Mouse (Mus musculus) limb, embryonic 10.5 days (tissue): ENCODE results near the gene Xpa. TPM values are rescaled to one million over a fixed set of nuclear protein-coding genes. Genes with fewer than 3 reads are reported as not detected.

Source experiments
- DNase-seq: peaks from one replicate; pipeline ENCODE4 v3.0.0-alpha.2; 2017; ENCODE audit warnings: low spot score
- H3K27ac ChIP-seq: fragments of 300-500 bp; sonication (generic); 2 replicates; pipeline ENCODE4 v1.5.1; 2016; ENCODE audit warnings: mild to moderate bottlenecking
- H3K27me3 ChIP-seq: fragments of 300-500 bp; sonication (generic); 2 replicates; pipeline ENCODE4 v1.6.1; 2016; ENCODE audit warnings: low read depth, mild to moderate bottlenecking; ENCODE audit not compliant: poor library complexity, severe bottlenecking
- H3K36me3 ChIP-seq: fragments of 300-500 bp; sonication (generic); 2 replicates; pipeline ENCODE4 v1.6.1; 2016; ENCODE audit warnings: mild to moderate bottlenecking, moderate library complexity
- H3K4me1 ChIP-seq: fragments of 300-500 bp; sonication (generic); 2 replicates; pipeline ENCODE4 v1.6.1; 2016
- H3K4me3 ChIP-seq: fragments of 300-500 bp; sonication (generic); 2 replicates; pipeline ENCODE4 v1.5.1; 2016; ENCODE audit warnings: mild to moderate bottlenecking, moderate library complexity
- H3K9me3 ChIP-seq: fragments of 300-500 bp; sonication (generic); replicated peaks from 2 replicates; pipeline ENCODE4 v1.6.1; 2016; ENCODE audit warnings: mild to moderate bottlenecking
- WGBS: fragments of 180-500 bp; shearing (Covaris S2); methylation state at CpG from one replicate; pipeline ENCODE4 v1.1.7; 2016; 5-methylcytosine and 5-hydroxymethylcytosine counted together
- polyA plus RNA-seq: library from polyadenylated mRNA; unstranded; fragments of >200 nt; fragmentation: Nextera tagmentation; extraction: Ambion mirVana; gene quantifications from 2 replicates; pipeline ENCODE4 v1.2.1, GENCODE M21; 2016

Xpa gene
- polyA plus RNA-seq, 1 experiment from 2014 or later: 24.1 TPM

DNA sequence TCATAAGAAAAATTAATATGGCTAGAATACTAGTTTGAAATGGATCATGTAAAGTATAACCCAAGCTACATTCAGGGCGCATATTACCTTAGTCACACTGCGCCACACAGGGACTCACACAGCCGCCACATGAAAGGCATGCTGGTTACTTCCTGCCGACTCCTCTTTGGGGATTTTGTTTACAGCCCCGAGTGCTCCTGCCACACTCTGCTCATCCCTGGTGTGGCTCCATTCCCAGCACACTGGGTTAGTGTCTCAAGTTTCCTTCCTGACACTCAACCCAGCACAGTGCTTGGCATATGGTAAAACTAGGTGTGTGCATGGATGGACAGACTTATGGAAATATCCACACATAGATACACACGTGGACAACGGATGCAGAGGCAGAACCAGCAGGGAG is 13.9 kb downstream of the Xpa start:
- peaks cover 17% of the 10 kb centered on the region for H3K4me1 ChIP-seq
- no peaks in the 10 kb centered on the region for H3K9me3 ChIP-seq
- WGBS: 81% methylated on average over 7 of the region's 7 CpGs
- no peaks in the 10 kb centered on the region for H3K27me3 ChIP-seq
- no peak for DNase-seq
- no peak overlapping the region for H3K4me3 ChIP-seq
- no peak overlapping the region for H3K27ac ChIP-seq
- peaks cover 78% of the 10 kb centered on the region for H3K36me3 ChIP-seq

DNA sequence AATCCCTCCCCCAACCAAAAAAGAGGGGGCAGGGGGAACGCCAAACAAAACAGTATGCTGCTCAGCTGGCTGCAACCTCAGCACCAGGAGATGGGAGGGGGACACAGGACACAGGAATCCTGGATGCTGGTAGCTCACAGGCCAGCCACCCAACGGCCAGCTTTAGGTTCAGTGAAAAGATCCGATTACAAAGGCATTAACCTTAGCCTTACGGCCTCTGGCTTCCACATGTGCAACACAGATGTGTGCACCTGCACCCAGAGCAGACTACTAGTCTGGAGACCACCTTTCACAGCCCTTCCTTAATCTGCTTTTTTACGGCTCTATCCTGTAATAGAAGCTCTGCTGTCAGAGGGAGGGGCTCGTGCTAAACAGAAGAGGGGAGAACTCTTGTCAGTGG is 14.9 kb downstream of the Xpa start:
- H3K27me3 ChIP-seq: no peaks in the 10 kb centered on the region
- DNase-seq: peak; percentile 69
- no peaks in the 10 kb centered on the region for H3K9me3 ChIP-seq
- peaks cover 83% of the 10 kb centered on the region for H3K36me3 ChIP-seq
- H3K4me3 ChIP-seq: no peak overlapping the region
- no peak overlapping the region for H3K27ac ChIP-seq
- WGBS: 12% methylated on average over 6 of the region's 6 CpGs
- peaks cover 17% of the 10 kb centered on the region for H3K4me1 ChIP-seq

GRCm38 (mm10) chr4:46177496-46177895 is 18.6 kb downstream of the Xpa start:
- Histone ChIP-seq H3K4me3 (no peak overlapping the region), H3K9me3 (no peaks in the 10 kb centered on the region), H3K4me1 (peaks cover 17% of the 10 kb centered on the region), H3K36me3 (peaks cover 87% of the 10 kb centered on the region), H3K27me3 (no peaks in the 10 kb centered on the region), H3K27ac (no peak overlapping the region)
- WGBS: 85% methylated on average over 7 of the region's 7 CpGs
- no peak for DNase-seq

GRCm38 (mm10) chr4:46177018-46177417 is 19.1 kb downstream of the Xpa start:
- Histone ChIP-seq H3K4me3 (no peak overlapping the region), H3K27me3 (no peaks in the 10 kb centered on the region), H3K36me3 (peaks cover 87% of the 10 kb centered on the region), H3K9me3 (no peaks in the 10 kb centered on the region), H3K4me1 (peaks cover 14% of the 10 kb centered on the region), H3K27ac (no peak overlapping the region)
- 88% methylated on average over 5 of the region's 5 CpGs for WGBS
- DNase-seq: no peak

DNA sequence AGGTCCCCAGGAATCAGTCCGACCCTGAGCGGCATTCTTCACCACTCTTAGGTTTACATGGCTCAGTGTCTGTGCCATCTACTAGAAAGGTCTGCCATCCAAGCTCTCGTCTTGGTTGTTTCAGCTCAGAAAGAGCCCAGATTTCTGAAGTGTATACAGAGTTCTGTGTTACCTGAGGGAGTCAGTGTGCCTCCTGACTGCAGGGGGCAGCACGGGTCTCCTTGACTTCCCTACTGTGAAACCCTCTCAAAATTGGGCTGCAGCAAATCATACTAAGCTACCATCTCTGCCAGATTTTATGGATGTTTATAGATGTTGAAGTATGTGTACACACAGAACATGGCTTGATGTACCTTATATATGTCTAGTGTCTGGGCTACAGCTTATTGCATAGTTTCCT is 19.8 kb downstream of the Xpa start:
- no peaks in the 10 kb centered on the region for H3K9me3 ChIP-seq
- H3K4me3 ChIP-seq: no peak overlapping the region
- H3K27ac ChIP-seq: no peak overlapping the region
- H3K4me1 ChIP-seq: peaks cover 7% of the 10 kb centered on the region
- peaks cover 91% of the 10 kb centered on the region for H3K36me3 ChIP-seq
- H3K27me3 ChIP-seq: no peaks in the 10 kb centered on the region
- WGBS: 79% methylated on average over 4 of the region's 4 CpGs
- no peak for DNase-seq

- H3K9me3 ChIP-seq: no peaks in the 10 kb centered on the region
- H3K4me3 ChIP-seq: no peak overlapping the region
- no peaks in the 10 kb centered on the region for H3K27me3 ChIP-seq
- peaks cover 99% of the 10 kb centered on the region for H3K36me3 ChIP-seq
- no peak overlapping the region for H3K27ac ChIP-seq
- H3K4me1 ChIP-seq: no peaks in the 10 kb centered on the region
- DNase-seq: no peak
- WGBS: 93% methylated on average over 7 of the region's 7 CpGs
Observed at GRCm38 (mm10) chr4:46171761-46172160, 24.4 kb downstream of the Xpa start.

DNA sequence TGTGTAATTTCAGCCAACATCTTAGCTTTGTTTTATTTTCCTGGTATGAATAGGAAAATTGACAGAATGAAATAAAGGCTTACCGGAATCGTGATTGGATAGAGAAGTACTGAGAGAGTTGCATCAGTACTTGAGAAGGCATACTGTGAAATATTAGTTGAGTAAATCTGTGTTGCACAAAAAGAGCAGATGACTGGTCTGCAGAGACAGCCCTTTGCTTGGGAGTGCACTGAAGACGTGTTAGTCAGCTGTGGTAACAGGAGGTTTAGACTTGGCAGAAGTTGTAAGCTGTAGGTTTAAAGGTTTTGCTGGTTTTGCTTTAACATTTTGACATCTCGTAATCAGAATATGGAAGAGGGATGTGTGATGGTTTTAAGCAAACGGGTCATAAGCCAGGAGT is 30.3 kb downstream of the Xpa start:
- 96% methylated on average over 5 of the region's 5 CpGs for WGBS
- no peaks in the 10 kb centered on the region for H3K27me3 ChIP-seq
- DNase-seq: no peak
- H3K27ac ChIP-seq: no peak overlapping the region
- no peaks in the 10 kb centered on the region for H3K9me3 ChIP-seq
- H3K4me3 ChIP-seq: no peak overlapping the region
- no peaks in the 10 kb centered on the region for H3K4me1 ChIP-seq
- peaks cover 99% of the 10 kb centered on the region for H3K36me3 ChIP-seq

DNA sequence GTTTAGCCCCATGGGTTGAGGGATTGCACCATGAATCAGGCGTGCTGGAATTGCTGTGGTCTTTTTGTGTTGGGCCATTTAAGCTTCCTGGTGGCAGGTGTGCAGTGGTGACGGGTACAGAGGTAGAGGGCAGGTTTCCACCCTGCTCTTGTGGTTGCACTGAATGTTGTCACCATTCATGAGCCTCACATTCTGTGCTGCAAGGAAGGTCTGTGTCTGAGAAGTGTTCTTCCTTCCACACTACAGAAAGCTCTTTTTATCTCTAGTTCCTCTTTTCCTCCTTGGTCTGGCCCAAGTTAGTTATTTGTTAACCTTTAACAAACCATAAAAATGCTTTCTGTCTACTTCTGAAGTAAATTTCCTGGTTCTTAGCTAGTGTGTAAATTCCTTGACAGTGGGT is 32.1 kb downstream of the Xpa start:
- Histone ChIP-seq H3K36me3 (peaks cover 99% of the 10 kb centered on the region), H3K27me3 (no peaks in the 10 kb centered on the region), H3K9me3 (no peaks in the 10 kb centered on the region), H3K4me1 (no peaks in the 10 kb centered on the region), H3K4me3 (no peak overlapping the region), H3K27ac (no peak overlapping the region)
- DNase-seq: no peak
- 89% methylated on average over 2 of the region's 2 CpGs for WGBS

DNA sequence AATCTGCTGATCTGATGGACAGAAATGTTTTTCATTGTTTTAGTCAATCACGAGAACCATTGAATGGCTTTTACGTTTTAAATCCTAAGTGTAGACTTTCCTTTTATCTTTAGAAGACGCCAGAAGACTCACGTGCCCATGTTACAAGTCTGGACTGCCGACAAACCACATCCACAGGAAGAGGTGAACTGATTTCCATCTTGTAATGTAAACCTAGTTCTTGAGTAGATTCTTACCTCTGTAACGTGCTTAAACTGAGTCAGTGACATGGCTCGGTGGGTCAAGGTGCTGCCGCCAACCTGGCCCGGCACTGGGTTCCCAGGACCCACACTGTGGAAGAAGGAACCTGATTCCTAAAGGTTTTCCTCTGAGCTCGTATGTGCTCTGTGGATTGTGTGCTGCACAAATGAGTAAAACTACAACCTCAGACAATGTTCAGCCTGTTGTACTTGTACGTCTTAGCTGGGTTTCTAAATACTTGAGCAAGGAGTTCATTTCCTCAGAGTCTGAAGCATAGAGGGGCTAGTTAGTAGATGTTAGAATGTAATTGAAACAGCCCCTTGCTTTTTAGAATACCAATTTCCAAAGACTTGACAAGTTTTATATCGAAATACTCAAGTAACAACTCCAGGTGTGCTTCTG is 44.1 kb downstream of the Xpa start:
- Histone ChIP-seq H3K9me3 (no peaks in the 10 kb centered on the region), H3K4me1 (no peaks in the 10 kb centered on the region), H3K27me3 (no peaks in the 10 kb centered on the region), H3K27ac (no peak overlapping the region), H3K36me3 (peaks cover 98% of the 10 kb centered on the region), H3K4me3 (no peak overlapping the region)
- DNase-seq: no peak
- WGBS: 95% methylated on average over 12 of the region's 12 CpGs

- Histone ChIP-seq H3K4me3 (no peak overlapping the region), H3K27ac (no peak overlapping the region), H3K27me3 (no peaks in the 10 kb centered on the region), H3K9me3 (no peaks in the 10 kb centered on the region), H3K36me3 (peaks cover 83% of the 10 kb centered on the region), H3K4me1 (no peaks in the 10 kb centered on the region)
- WGBS: 97% methylated on average over 1 of the region's 1 CpGs
- DNase-seq: no peak
Observed at GRCm38 (mm10) chr4:46146881-46147280, 49.2 kb downstream of the Xpa start.

- Histone ChIP-seq H3K27me3 (no peaks in the 10 kb centered on the region), H3K9me3 (no peaks in the 10 kb centered on the region), H3K4me3 (no peak overlapping the region), H3K36me3 (peaks cover 60% of the 10 kb centered on the region), H3K4me1 (peaks cover 9% of the 10 kb centered on the region), H3K27ac (no peak overlapping the region)
- 77% methylated on average over 3 of the region's 3 CpGs for WGBS
- DNase-seq: peak; percentile 39
Observed at GRCm38 (mm10) chr4:46144323-46144722, 51.8 kb downstream of the Xpa start.

DNA sequence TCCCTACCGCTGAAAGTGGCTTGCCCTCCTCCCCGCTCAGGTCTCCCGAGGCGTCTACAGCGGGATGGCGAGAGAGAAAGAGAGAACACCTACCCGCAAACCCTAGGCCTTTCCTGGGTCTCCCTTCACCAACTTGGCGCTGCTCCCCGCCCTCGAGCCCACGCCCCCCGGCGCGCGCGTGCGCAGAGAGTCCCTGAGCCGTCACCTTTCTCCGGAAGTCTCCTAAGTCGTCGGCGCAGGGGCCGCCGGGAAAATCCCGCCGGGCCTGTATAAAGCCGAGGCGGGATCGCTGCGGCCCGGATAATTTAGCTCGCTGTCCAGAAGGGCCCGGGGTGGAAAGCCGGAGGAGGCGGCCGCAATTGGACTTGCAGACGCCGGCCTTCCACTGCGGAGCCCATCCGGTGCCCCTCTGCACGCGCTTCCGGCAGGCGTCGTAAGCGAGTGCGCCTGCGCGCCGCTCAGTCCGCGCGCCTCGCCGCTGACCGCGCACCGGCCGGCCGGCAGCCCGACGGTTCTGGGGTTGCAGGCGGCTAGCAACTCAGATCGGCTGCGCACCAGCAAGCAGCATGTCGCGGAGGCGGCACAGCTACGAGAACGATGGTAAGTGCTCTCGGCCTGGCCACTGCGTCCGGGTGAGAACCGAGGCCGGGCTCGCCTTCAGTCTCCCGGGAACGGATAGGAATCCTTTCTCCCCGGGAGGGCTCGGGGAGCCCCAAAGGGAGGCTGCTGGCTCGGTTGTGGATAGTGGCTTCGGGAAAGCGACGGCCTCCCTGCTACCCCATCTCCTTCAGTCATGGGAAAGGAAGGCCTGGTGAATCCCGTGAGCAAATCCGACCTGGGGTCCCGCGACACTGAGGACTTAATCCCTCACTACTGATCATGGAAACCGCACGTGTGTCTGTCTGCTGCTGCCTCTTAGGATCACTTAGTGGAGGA is 57.6 kb downstream of the Xpa start, which contains the start of the genes Ncbp1 and Tstd2:
Gene Ncbp1 (plus strand): TSS at position 327 of the 936 bp plus-strand sequence.
Gene Tstd2 (minus strand): TSS at position 408 of the 936 bp plus-strand sequence.
- Histone ChIP-seq H3K27me3 (no peaks in the 10 kb centered on the region), H3K9me3 (no peaks in the 10 kb centered on the region), H3K36me3 (peaks cover 28% of the 10 kb centered on the region), H3K4me3 (peak within 1 kb of the TSS; percentile 93), H3K4me1 (peaks cover 18% of the 10 kb centered on the region), H3K27ac (peak within 1 kb of the TSS; percentile 97)
- WGBS: under 1% methylated on average over 90 of the region's 90 CpGs
- DNase-seq: peak; percentile 95

GRCm38 (mm10) chr4:46137629-46138286 is 58.4 kb downstream of the Xpa start:
- peak overlapping the region; percentile 97 for H3K27ac ChIP-seq
- peaks cover 36% of the 10 kb centered on the region for H3K36me3 ChIP-seq
- H3K4me1 ChIP-seq: peaks cover 18% of the 10 kb centered on the region
- peak; percentile 38 for DNase-seq
- no peaks in the 10 kb centered on the region for H3K27me3 ChIP-seq
- 7% methylated on average over 17 of the region's 17 CpGs for WGBS
- no peaks in the 10 kb centered on the region for H3K9me3 ChIP-seq
- H3K4me3 ChIP-seq: peak overlapping the region; percentile 93
